Mouse (Mus musculus) liver, postnatal 0 days (tissue): ENCODE data around the gene Pip5k1a. TPM values are rescaled to one million over a fixed set of nuclear protein-coding genes. Genes with fewer than 3 reads are reported as not detected.
"Not testable (repeated sequence)": the region's sequence is repeated elsewhere in the genome, so short reads cannot be mapped to it uniquely, and the experiment has no call there.

Experiments used
- ATAC-seq: fragments of 200-750 bp; cut with Nextera tagmentation; 2 replicates; pipeline ENCODE4 v1.8.0; 2017; ENCODE audit warnings: mild to moderate bottlenecking, moderate library complexity
- DNase-seq: peaks from one replicate; pipeline ENCODE4 v3.0.0-alpha.2; 2016
- H3K27ac ChIP-seq: fragments of 300-500 bp; sonication (generic); 2 replicates; pipeline ENCODE4 v1.5.1; 2014; ENCODE audit warnings: antibody characterized with exemption, moderate library complexity, mild to moderate bottlenecking, low read depth
- H3K27me3 ChIP-seq: fragments of 300-500 bp; sonication (generic); 2 replicates; pipeline ENCODE4 v1.6.1; 2014; ENCODE audit warnings: low read length, control low read depth, mixed read lengths; ENCODE audit not compliant: insufficient read depth
- H3K36me3 ChIP-seq: fragments of 300-500 bp; sonication (generic); replicated peaks from 2 replicates; pipeline ENCODE4 v1.6.1; 2014; ENCODE audit warnings: mild to moderate bottlenecking, control low read depth, low read length, moderate library complexity, mixed read lengths; ENCODE audit not compliant: insufficient read depth
- H3K4me1 ChIP-seq: fragments of 300-500 bp; sonication (generic); 2 replicates; pipeline ENCODE4 v1.6.1; 2014; ENCODE audit warnings: antibody characterized with exemption, mild to moderate bottlenecking, control low read depth; ENCODE audit not compliant: insufficient read depth
- H3K4me2 ChIP-seq: fragments of 300-500 bp; sonication (generic); 2 replicates; pipeline ENCODE4 v1.6.1; 2014; ENCODE audit warnings: low read depth, mild to moderate bottlenecking, low read length, moderate library complexity, mixed read lengths
- H3K4me3 ChIP-seq: fragments of 300-500 bp; sonication (generic); 2 replicates; pipeline ENCODE4 v1.5.1; 2014; ENCODE audit warnings: low read depth, low read length
- H3K9ac ChIP-seq: fragments of 300-500 bp; sonication (generic); replicated peaks from 2 replicates; pipeline ENCODE4 v1.6.1; 2014; ENCODE audit warnings: mild to moderate bottlenecking, moderate library complexity
- H3K9me3 ChIP-seq: fragments of 300-500 bp; sonication (generic); 2 replicates; pipeline ENCODE4 v1.6.1; 2016; ENCODE audit warnings: mild to moderate bottlenecking, control low read depth, low read length, mixed read lengths
- CTCF ChIP-seq: sonication (generic); IDR thresholded peaks from 2 replicates; pipeline ENCODE4 v1.5.1; 2016; ENCODE audit warnings: antibody characterized with exemption, low read depth
- EP300 ChIP-seq: IDR thresholded peaks from 2 replicates; pipeline ENCODE4 v1.6.1; 2016; ENCODE audit warnings: antibody characterized with exemption, low read depth, mild to moderate bottlenecking
- WGBS: fragments of 180-500 bp; shearing (Covaris S2); extraction: QIAGEN DNeasy Blood & Tissue Kit; methylation state at CpG from one replicate; pipeline ENCODE4 v1.1.7; 2014; ENCODE audit not compliant: insufficient replicate concordance; 5-methylcytosine and 5-hydroxymethylcytosine counted together
- polyA plus RNA-seq: library from polyadenylated mRNA; unstranded; fragments of >200 nt; fragmentation: Nextera tagmentation; extraction: Ambion mirVana; gene quantifications from 2 replicates; pipeline ENCODE4 v1.2.1, GENCODE M21; 2015

Pip5k1a gene
- polyA plus RNA-seq, 1 experiment from 2014 or later: 6.4 TPM

DNA sequence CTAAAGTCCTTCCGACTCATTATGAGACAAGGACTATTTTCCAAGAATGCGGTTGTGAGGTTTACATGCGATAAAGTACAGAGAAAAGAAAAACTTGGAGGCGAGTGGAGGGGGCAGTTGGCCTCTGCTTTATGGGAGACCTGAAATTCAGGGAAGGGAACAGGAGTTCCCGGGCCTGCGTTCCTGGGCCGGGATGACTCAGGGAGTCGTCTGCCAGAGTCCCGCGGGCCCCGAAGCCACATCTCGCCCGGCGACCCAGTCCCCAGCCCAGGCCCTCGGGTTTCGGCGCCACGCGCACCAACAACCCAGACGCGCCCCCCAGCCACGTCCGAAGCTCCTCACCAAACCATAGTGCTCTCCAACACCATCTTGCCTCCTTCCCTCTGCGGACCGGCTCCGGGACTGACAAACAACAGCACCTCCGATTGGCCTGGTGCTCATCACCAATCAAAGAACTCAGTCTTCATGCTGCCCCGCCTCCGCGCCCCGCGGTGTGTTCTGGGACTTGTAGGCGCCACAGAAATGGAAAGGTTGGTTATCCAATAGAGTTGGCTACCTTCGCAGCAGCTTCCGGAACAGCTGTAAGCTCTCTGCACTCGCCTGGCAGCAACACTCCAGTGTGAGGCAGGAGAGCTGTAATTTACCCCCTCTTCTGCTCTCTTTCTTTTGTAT, 64.4 kb downstream of the Pip5k1a start, which contains the start of gene Psmd4:
TSS of gene Psmd4 (minus strand) at position 449 of the 672 bp plus-strand sequence.
- Histone ChIP-seq H3K36me3 (peaks cover 7% of the 10 kb centered on the region; the same call in 1 of the 2 replicates), H3K9ac (peak within 1 kb of the TSS; percentile 84), H3K4me1 (peaks cover 9% of the 10 kb centered on the region), H3K4me2 (peak within 1 kb of the TSS; percentile 73), H3K27ac (peak within 1 kb of the TSS; percentile 76), H3K9me3 (no peaks in the 10 kb centered on the region), H3K27me3 (no peaks in the 10 kb centered on the region), H3K4me3 (peak within 1 kb of the TSS; percentile 83)
- DNase-seq: peak; percentile 99
- under 1% methylated on average over 35 of the region's 36 CpGs for WGBS
- TF ChIP-seq CTCF: no peak
- TF ChIP-seq EP300: peak; percentile 33; the same call in 1 of the 2 replicates
- ATAC-seq: peak; percentile 97

DNA sequence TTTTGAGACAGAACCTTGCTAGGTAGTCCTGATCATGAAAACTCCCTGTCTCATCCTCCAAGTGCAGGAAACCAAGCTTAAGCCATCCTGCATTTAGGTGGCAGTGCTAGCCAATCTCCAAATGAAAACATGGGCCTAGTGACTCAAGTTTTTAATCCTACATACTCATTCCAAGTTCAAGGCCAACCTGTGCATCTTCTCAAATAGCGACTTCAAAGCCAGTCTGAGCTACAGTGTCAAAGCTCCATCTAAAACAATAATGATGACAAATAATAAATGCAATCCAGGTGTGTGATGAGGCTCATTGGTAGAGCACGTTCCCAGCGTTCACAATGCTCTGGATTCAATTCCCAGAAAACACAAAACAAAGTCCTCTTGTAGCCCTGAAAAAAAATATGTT, 65.1 kb downstream of the Pip5k1a start:
- 14% methylated on average over 3 of the region's 3 CpGs for WGBS
- DNase-seq: no peak
- H3K27ac ChIP-seq: peak overlapping the region; percentile 76

DNA sequence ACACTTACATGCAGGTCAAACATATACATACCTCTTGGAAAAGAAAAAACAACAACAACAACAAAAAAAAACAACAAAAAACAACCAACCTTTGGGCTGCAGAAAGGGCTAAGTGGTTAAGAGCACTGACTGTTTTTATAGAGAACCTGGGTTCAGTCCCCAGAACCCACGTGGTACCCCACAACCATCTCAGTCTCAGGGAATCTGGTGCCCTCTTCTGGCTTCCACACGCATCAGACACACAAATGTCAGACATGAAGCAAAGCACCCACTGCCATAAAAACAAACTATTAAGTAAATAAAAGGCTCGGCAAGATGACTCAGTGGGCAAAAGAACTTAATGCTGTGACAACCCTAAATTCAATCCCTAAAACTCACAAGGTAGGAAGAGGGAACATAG, 76.8 kb downstream of the Pip5k1a start:
- no peak for DNase-seq

More for the DNA sequence above, 65.1 kb downstream of the Pip5k1a start:
- Histone ChIP-seq H3K4me1 (peaks cover 9% of the 10 kb centered on the region), H3K27me3 (no peaks in the 10 kb centered on the region), H3K9ac (peak overlapping the region; percentile 84), H3K9me3 (no peaks in the 10 kb centered on the region), H3K4me3 (peak overlapping the region; percentile 83), H3K36me3 (peaks cover 12% of the 10 kb centered on the region), H3K4me2 (peak overlapping the region; percentile 73)
- no peak for ATAC-seq
- no peak for TF ChIP-seq CTCF
- TF ChIP-seq EP300: no peak

DNA sequence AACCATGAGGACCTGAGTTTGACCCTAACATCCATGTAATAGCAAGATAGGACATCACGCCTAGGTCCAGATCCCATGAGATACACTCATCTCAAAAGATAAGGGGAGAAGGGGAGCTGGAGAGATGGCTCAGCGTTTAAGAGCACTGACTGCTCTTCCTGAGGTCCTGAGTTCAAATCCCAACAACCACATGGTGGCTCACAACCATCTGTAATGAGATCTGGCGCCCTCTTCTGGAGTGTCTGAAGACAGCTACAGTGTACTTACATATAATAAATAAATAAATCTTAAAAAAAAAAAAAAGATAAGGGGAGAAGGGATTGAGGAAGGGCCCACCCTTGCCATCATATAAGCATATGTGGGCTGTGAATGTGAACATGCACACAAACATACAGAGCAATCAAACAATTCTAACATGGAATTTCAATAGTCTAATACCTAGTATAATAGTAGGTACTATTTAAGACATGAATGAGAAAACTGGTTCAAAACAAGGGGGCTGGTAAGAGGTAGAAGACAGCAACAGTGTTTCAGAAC, 77.4 kb downstream of the Pip5k1a start:
- peak; percentile 24; the same call in 1 of the 2 replicates for TF ChIP-seq CTCF
- H3K9me3 ChIP-seq, ATAC-seq, H3K27me3 ChIP-seq, H3K9ac ChIP-seq, H3K4me1 ChIP-seq, H3K4me3 ChIP-seq, H3K4me2 ChIP-seq, DNase-seq, H3K27ac ChIP-seq: not testable (repeated sequence)
- WGBS: 68% methylated on average over 3 of the region's 3 CpGs
- H3K36me3 ChIP-seq: peaks cover 39% of the 10 kb centered on the region

More for the DNA sequence above, 76.8 kb downstream of the Pip5k1a start:
- no peak for ATAC-seq
- TF ChIP-seq EP300: no peak
- peak; percentile 44 for TF ChIP-seq CTCF
- no peaks in the 10 kb centered on the region for H3K9me3 ChIP-seq
- H3K4me1 ChIP-seq: peaks cover 5% of the 10 kb centered on the region
- H3K27me3 ChIP-seq: no peaks in the 10 kb centered on the region
- no peak overlapping the region for H3K4me2 ChIP-seq
- H3K9ac ChIP-seq: no peak overlapping the region
- H3K4me3 ChIP-seq: no peak overlapping the region
- 65% methylated on average over 3 of the region's 3 CpGs for WGBS
- H3K36me3 ChIP-seq: peaks cover 45% of the 10 kb centered on the region
- H3K27ac ChIP-seq: no peak overlapping the region

DNA sequence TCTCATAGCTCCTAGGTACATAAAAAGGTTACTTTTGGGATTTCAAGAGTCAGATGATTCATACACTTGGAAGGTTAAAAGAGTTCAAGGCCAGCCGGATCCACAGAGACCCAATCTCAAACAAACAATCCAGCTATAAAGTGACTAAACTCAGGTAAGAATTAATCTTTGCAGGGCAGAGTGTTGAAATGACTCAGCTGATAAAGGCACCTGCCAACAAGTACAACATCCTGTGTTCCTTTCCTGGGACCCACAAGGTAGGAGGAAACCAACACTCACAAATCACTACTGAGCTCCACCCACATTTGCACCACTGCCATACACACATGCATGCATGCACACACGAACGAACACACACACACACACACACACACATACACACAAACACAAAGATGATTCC, 78.1 kb downstream of the Pip5k1a start:
- Histone ChIP-seq H3K9ac (no peak overlapping the region), H3K27me3 (no peaks in the 10 kb centered on the region), H3K9me3 (no peaks in the 10 kb centered on the region), H3K4me3 (no peak overlapping the region), H3K4me2 (no peak overlapping the region), H3K4me1 (peaks cover 8% of the 10 kb centered on the region), H3K36me3 (peaks cover 32% of the 10 kb centered on the region), H3K27ac (no peak overlapping the region)
- TF ChIP-seq EP300 (no peak), CTCF (no peak)
- no peak for DNase-seq
- peak; percentile 14; the same call in 1 of the 2 replicates for ATAC-seq
- WGBS: 64% methylated on average over 3 of the region's 3 CpGs

DNA sequence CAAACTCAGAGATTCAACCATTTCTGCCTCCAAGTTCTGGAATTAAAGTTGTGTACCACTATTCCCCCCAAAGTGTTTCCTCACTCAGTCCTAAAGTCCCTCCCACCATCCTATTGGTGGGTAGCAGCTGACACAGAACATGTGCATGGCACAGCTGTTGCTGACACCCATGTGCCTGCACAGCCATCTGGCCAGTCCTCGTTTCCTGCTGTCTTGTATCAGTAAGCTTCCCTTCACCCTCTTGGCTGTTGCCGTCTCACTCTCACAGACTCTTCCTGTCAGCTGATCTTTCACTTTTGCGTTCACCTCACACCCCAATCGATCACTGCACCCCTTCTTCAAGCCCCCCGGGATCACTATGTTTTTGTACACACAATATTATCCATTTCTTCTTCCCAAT, 79.0 kb downstream of the Pip5k1a start:
- H3K27me3 ChIP-seq: no peaks in the 10 kb centered on the region
- H3K9ac ChIP-seq: no peak overlapping the region
- no peaks in the 10 kb centered on the region for H3K9me3 ChIP-seq
- ATAC-seq (peak; percentile 48), DNase-seq (no peak)
- peaks cover 8% of the 10 kb centered on the region for H3K4me1 ChIP-seq
- H3K36me3 ChIP-seq: peaks cover 23% of the 10 kb centered on the region
- TF ChIP-seq EP300 (no peak), CTCF (no peak)
- no peak overlapping the region for H3K4me2 ChIP-seq
- 27% methylated on average over 5 of the region's 5 CpGs for WGBS
- H3K27ac ChIP-seq: no peak overlapping the region
- no peak overlapping the region for H3K4me3 ChIP-seq
